ENCODE assay signal across 13 mouse cellular contexts in genomic region chr2:6942635-6943390, GRCm38 (mm10).
DNase-seq lines count a peak whose midpoint lies in the region; ATAC-seq and TF ChIP-seq lines count a peak whose summit lies in the region.
"Had no signal": no experiment of that assay in that cellular context is flagged by ENCODE, and none has a peak within 500 bp of the region (broad histone marks: within the 10 kb centered on the region; RNA-seq: fewer than 3 reads in every experiment).

No protein-coding gene starts in this region.

- no peak overlapping the region for H3K4me2 ChIP-seq in kidney, postnatal 0 days (ENCODE audit: low read length)
- H3K4me2 ChIP-seq in forebrain, embryonic 11.5 days (ENCODE audit: low read depth, low read length, severe bottlenecking), result no peak overlapping the region
- H3K4me2 ChIP-seq in hindbrain, embryonic 13.5 days, result no peak overlapping the region
- no peak overlapping the region for H3K4me2 ChIP-seq in neural tube, embryonic 13.5 days
- H3K4me2 ChIP-seq: lung, embryonic 15.5 days had no signal

- no peak overlapping the region for H3K27ac ChIP-seq in kidney, postnatal 0 days
- no peak overlapping the region for H3K27ac ChIP-seq in forebrain, embryonic 11.5 days (ENCODE audit: low read depth, low read length)
- H3K27ac ChIP-seq in hindbrain, embryonic 13.5 days, result peak overlapping the region; percentile 30; the same call in 1 of the 2 replicates
- H3K27ac ChIP-seq in neural tube, embryonic 13.5 days (replicated peaks), result peak overlapping the region; percentile 38; the same call in 1 of the 2 replicates
- H3K27ac ChIP-seq: lung, embryonic 15.5 days had no signal

- H3K9me3 ChIP-seq in kidney, postnatal 0 days (replicated peaks; ENCODE audit: low read length), result no peaks in the 10 kb centered on the region
- H3K9me3 ChIP-seq in forebrain, embryonic 11.5 days (ENCODE audit: control insufficient read depth, low read length), result no peaks in the 10 kb centered on the region; the same call in 1 of the 2 replicates
- no peaks in the 10 kb centered on the region for H3K9me3 ChIP-seq in hindbrain, embryonic 13.5 days
- H3K9me3 ChIP-seq in neural tube, embryonic 13.5 days, result no peaks in the 10 kb centered on the region
- H3K9me3 ChIP-seq: lung, embryonic 15.5 days had no signal

- H3K27me3 ChIP-seq in kidney, postnatal 0 days (ENCODE audit: insufficient read depth, low read length), result no peaks in the 10 kb centered on the region
- no peaks in the 10 kb centered on the region for H3K27me3 ChIP-seq in forebrain, embryonic 11.5 days (ENCODE audit: control insufficient read depth, insufficient read depth, low read length)
- no peaks in the 10 kb centered on the region for H3K27me3 ChIP-seq in hindbrain, embryonic 13.5 days
- no peaks in the 10 kb centered on the region; the same call in 1 of the 2 replicates for H3K27me3 ChIP-seq in neural tube, embryonic 13.5 days
- H3K27me3 ChIP-seq: lung, embryonic 15.5 days had no signal

- no peak overlapping the region for H3K9ac ChIP-seq in kidney, postnatal 0 days (ENCODE audit: low read depth, low read length)
- no peak overlapping the region for H3K9ac ChIP-seq in forebrain, embryonic 11.5 days (ENCODE audit: low read length)
- 0 out of 2 replicates have a peak overlapping the region, but pooled peaks have one; percentile 8 for H3K9ac ChIP-seq in hindbrain, embryonic 13.5 days
- no peak overlapping the region for H3K9ac ChIP-seq in neural tube, embryonic 13.5 days
- H3K9ac ChIP-seq: lung, embryonic 15.5 days had no signal

- 43% methylated on average over 2 of the region's 2 CpGs for WGBS in kidney, postnatal 0 days
- 40% methylated on average over 2 of the region's 2 CpGs for WGBS in forebrain, embryonic 11.5 days
- 38% methylated on average over 2 of the region's 2 CpGs for WGBS in hindbrain, embryonic 13.5 days
- WGBS in neural tube, embryonic 13.5 days, result 36% methylated on average over 2 of the region's 2 CpGs

- no peaks in the 10 kb centered on the region for H3K4me1 ChIP-seq in kidney, postnatal 0 days (replicated peaks; ENCODE audit: insufficient read depth, low read length)
- H3K4me1 ChIP-seq in forebrain, embryonic 11.5 days (replicated peaks; ENCODE audit: control insufficient read depth, insufficient read depth, low read length), result no peaks in the 10 kb centered on the region; the same call in 1 of the 2 replicates
- H3K4me1 ChIP-seq in hindbrain, embryonic 13.5 days (replicated peaks), result peaks cover 18% of the 10 kb centered on the region
- peaks cover 17% of the 10 kb centered on the region for H3K4me1 ChIP-seq in neural tube, embryonic 13.5 days (replicated peaks)
- H3K4me1 ChIP-seq: lung, embryonic 15.5 days had no signal

- DNase-seq in kidney, postnatal 0 days (ENCODE audit: low spot score), result peak; percentile 10
- DNase-seq in kidney, adult 8-10 months, result no peak
- DNase-seq in forebrain, embryonic 11.5 days (ENCODE audit: low spot score), result no peak
- DNase-seq in layer of hippocampus, adult 9-11 months, result no peak
- DNase-seq in spleen, postnatal 14 days (ENCODE audit: low spot score in 2 of 2), result no peak
- DNase-seq: cerebellum, adult 11 months; embryo, embryonic 11 days; heart, postnatal 14 days; kidney, adult 11 months; liver had no signal

- ATAC-seq in kidney, postnatal 0 days (replicated peaks; ENCODE audit: low FRiP score, low read depth), result 0 out of 2 replicates have a peak, but pooled peaks have one; percentile 17
- ATAC-seq in forebrain, embryonic 11.5 days (replicated peaks; ENCODE audit: low FRiP score), result peak; percentile 87
- ATAC-seq in hindbrain, embryonic 13.5 days (ENCODE audit: low FRiP score), result peak; percentile 72
- ATAC-seq in neural tube, embryonic 13.5 days (ENCODE audit: low read depth), result peak; percentile 77; the same call in 1 of the 2 replicates

- H3K36me3 ChIP-seq in kidney, postnatal 0 days (ENCODE audit: insufficient read depth, low read length), result no peaks in the 10 kb centered on the region
- H3K36me3 ChIP-seq in forebrain, embryonic 11.5 days (ENCODE audit: control insufficient read depth, insufficient read depth, low read length), result no peaks in the 10 kb centered on the region
- no peaks in the 10 kb centered on the region for H3K36me3 ChIP-seq in hindbrain, embryonic 13.5 days
- no peaks in the 10 kb centered on the region for H3K36me3 ChIP-seq in neural tube, embryonic 13.5 days
- H3K36me3 ChIP-seq: lung, embryonic 15.5 days had no signal

- no peak overlapping the region for H3K4me3 ChIP-seq in kidney, postnatal 0 days (replicated peaks; ENCODE audit: low read depth, low read length)
- H3K4me3 ChIP-seq in forebrain, embryonic 11.5 days (ENCODE audit: low read depth, low read length), result no peak overlapping the region
- H3K4me3 ChIP-seq in hindbrain, embryonic 13.5 days, result no peak overlapping the region
- H3K4me3 ChIP-seq in neural tube, embryonic 13.5 days, result no peak overlapping the region
- H3K4me3 ChIP-seq: lung, embryonic 15.5 days had no signal

- TF ChIP-seq CTCF in kidney, postnatal 0 days (IDR thresholded peaks at IDR 0.05; ENCODE audit: low read depth), result no peak

Comparison
In these comparisons a context has a peak if more than half of its experiments do, and no peak if none do; other contexts are left out.
1. ATAC-seq: peak in every context shown above with its lines; median percentile 87 in forebrain, embryonic 11.5 days; 77 in neural tube, embryonic 13.5 days; 72 in hindbrain, embryonic 13.5 days; 17 in kidney, postnatal 0 days.
2. H3K27ac ChIP-seq: peak in hindbrain, embryonic 13.5 days (single experiment) and neural tube, embryonic 13.5 days (single experiment); none in kidney, postnatal 0 days (single experiment) and forebrain, embryonic 11.5 days (single experiment).